Mouse (Mus musculus): Measurements from ENCODE around the gene Gm20708.
A peak's percentile ranks its signal among the peaks of the same experiment; 100 is the strongest.
"Not testable (repeated sequence)": the region's sequence is repeated elsewhere in the genome, so short reads cannot be mapped to it uniquely, and the experiment has no call there.

Gm20708 gene

GRCm38 (mm10) chr11:117810401-117811046 lies 1.1 kb downstream of the Gm20708 start:
- DNase-seq (ENCODE audit: extremely low spot score, low spot score), result peak; percentile 74

DNA sequence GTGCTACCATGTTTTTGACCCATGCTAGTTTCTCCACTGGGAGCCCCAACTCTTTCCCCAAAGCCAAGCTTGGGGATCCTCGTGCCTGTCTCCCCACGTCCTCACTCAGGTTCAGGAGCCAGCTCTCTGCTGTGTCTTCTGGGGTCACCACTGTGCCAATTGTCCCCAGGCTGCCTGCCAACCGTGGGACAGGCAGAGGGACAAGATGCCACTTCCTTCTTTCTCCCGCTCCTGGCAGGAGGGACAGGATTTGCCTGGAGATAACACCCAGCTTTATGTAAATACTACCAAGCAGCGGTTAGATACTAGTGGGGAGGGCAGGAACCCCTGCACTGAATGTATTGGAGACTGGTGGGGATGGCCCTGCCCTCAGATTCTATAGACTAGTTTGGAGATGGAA lies 4.4 kb downstream of the Gm20708 start:
- no peak for DNase-seq (ENCODE audit: extremely low spot score, low spot score)

DNA sequence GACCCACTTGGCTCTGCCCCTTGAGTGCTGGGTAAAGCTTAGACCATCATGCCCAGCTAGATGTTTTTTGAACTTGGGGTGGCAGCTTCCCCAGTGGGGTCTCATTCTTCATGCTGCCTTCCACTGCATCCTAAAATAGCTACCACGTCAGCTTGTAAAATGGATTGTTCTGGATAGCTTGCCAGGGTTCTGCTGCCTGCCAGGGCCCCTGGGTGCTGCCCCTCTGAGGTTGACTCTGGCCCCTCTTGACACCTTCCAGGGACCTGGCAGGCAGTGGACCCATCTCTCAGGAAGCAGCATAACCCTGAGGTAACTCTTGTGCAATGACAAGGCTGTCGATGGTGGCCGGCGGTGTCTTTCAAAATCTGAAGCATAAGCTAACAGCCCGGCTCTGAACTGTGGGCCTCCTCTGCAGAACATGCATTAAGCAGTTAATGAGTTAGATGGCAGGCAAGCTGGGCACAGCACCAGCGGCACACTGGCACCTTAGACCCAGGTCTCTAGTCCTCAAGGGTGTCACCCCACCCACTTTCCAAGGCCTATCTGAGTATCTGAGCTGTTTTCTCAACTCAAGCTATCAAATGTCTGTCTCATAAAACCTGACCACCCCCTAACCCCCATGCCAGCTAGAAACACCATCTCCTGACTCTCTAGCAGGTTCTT lies 5.4 kb downstream of the Gm20708 start:
- no peak for DNase-seq (ENCODE audit: extremely low spot score, low spot score)

- not testable (repeated sequence) for DNase-seq (ENCODE audit: extremely low spot score, low spot score)
Measured at GRCm38 (mm10) chr11:117815850-117816249, 6.4 kb downstream of the Gm20708 start.

GRCm38 (mm10) chr11:117816389-117816996 lies 7.0 kb downstream of the Gm20708 start:
- DNase-seq (ENCODE audit: extremely low spot score, low spot score), result no peak

DNA sequence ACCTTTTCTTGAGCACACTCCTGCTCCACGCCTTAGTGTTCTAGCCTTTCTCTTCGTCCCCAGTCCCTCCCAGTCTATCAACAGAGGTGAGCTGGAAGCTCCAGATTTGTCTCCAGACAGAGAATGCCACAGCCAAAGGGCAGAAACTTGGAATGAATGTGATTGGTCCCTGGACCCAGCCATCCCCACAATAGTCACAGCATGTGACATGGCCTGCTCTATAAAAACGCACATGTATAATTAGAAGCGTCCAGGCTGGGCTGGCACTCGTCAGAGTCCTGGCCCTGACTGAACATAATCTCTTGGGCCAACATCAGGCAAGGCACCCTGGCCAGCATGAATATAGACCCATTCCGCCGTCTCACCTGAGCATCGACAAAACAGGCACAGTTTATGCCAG lies 9.6 kb downstream of the Gm20708 start:
- DNase-seq (ENCODE audit: extremely low spot score, low spot score), result no peak

GRCm38 (mm10) chr11:117820173-117820572 lies 10.7 kb downstream of the Gm20708 start:
- no peak for DNase-seq (ENCODE audit: extremely low spot score, low spot score)

DNA sequence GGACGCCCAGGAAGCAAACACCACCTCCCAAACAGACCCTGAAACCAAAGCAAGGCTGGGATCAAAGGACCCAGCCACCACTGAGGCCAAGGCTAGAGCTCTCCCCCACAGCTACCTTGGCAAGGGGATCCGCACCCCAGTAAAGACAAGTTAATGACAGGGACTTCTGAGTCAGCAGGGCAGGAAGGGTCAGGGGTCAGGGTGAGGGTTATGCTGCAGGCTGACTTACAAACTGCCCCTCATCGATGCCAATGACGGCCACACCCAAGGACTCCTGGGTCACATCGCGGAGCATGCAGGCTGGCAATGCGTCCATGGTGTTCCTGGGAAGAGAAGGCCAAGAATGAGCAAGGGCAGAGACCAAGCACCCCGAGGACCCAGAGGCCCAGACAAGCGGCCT lies 12.4 kb downstream of the Gm20708 start:
- no peak for DNase-seq (ENCODE audit: extremely low spot score, low spot score)

DNA sequence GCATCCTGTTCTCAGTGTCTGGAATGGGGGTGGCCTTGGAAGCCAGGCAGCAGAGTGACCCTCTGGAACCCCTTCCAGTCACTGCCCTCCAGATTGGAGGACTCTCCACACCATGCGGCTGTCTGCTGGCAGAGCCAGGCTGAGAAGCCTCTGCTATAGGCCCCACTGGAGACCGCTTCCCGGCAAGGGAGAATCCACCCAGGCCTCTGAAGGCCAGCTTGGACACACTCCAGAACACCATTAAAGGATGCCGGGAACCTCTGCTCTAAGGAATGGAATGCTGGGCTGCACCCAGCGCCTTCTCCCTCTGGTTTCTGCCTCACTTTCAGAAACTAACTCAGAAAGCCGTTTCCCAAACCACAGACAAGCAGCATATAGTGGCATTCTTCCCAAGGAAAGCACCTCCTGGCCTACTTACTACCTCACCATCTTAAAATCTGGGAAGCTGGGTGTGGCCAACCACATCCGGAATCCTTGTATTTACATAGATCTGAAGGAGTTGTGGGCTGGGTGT lies 13.3 kb downstream of the Gm20708 start:
- DNase-seq (ENCODE audit: extremely low spot score, low spot score), result no peak

GRCm38 (mm10) chr11:117823411-117823810 lies 13.9 kb downstream of the Gm20708 start:
- DNase-seq (ENCODE audit: extremely low spot score, low spot score), result no peak

GRCm38 (mm10) chr11:117824060-117824969 lies 14.8 kb downstream of the Gm20708 start:
- DNase-seq (ENCODE audit: extremely low spot score, low spot score), result peak; percentile 82

- DNase-seq (ENCODE audit: extremely low spot score, low spot score), result peak; percentile 81
Measured at GRCm38 (mm10) chr11:117825333-117826101, 16.0 kb downstream of the Gm20708 start, which contains the start of the genes Afmid and Tk1. Afmid (plus strand) TSS chr11:117825924. Tk1 (minus strand) TSS chr11:117826092.

DNA sequence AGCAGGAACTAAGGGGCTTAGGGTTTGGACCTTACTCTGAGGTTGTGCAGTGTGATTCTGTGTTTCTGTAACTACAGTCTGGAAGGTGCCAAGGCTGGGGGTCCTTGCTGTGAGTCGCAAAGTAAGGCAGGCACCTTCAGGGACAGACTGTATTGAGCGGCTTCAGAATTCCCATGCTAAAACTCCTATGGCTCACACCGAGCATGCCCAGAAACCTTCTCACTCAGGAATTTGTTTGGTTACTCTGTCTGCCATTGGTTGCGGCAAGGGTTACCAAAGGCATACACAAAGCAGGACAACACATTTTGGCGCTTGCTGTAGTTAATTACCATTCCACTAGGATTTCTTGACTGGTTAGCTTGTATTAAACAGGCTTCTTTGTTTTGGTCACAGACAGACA lies 16.7 kb downstream of the Gm20708 start:
- no peak for DNase-seq (ENCODE audit: extremely low spot score, low spot score)

- no peak for DNase-seq (ENCODE audit: extremely low spot score, low spot score)
Measured at GRCm38 (mm10) chr11:117826916-117827315, 17.4 kb downstream of the Gm20708 start.

DNA sequence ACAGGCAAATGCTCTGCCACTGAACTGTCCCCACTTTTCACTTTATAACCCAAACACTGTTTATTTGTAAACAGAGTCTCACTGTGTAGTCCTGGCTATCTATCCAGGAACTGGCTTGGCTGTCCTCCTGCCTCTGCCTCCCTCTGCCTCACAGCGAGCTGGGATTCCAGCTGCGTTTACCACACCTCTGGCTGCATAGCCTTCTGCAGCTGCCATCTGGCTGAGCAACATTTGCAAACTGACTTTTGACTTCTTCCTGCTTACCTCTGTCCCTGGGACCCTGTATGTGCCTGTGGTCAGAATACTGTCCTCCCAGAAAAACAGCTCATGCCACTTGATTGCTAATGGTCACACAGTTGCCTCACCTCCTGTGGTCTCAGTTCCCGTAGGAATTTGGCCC lies 17.9 kb downstream of the Gm20708 start:
- no peak for DNase-seq (ENCODE audit: extremely low spot score, low spot score)

DNA sequence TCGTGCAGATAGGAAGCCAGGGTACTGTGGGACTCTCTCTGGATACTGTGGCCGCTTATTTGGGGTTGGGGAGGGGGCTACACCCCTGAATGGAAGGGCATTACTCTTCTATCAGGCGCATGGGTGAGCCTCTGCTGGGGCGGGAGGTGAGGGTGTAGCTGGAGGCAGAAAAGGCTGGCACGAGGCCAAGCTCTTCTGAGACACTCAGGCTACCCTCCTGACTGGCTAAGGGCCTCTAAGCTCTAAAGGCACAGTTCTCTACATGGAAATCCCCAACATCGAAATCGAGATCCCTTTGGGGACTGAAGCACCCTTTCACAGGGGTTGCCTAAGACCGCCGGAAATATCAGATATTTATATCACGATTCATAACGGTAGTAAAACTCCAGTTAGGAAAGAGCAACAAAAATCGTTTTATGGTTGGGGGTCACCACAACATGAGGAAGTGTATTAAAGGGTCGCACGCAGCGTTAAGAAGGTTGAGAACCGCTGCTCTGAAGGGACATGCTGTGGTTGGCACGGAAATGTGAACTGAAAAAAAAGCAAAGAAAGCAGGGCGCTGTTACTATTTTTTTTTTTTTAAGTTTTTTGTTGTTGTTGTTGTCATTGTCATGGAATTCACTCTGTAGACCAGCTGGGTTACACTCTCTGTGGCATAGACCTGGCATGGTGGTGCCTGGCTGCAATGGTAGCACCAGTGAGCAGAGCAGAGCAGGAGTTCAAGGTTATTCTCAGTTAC lies 18.9 kb downstream of the Gm20708 start:
- DNase-seq (ENCODE audit: extremely low spot score, low spot score), result no peak

DNA sequence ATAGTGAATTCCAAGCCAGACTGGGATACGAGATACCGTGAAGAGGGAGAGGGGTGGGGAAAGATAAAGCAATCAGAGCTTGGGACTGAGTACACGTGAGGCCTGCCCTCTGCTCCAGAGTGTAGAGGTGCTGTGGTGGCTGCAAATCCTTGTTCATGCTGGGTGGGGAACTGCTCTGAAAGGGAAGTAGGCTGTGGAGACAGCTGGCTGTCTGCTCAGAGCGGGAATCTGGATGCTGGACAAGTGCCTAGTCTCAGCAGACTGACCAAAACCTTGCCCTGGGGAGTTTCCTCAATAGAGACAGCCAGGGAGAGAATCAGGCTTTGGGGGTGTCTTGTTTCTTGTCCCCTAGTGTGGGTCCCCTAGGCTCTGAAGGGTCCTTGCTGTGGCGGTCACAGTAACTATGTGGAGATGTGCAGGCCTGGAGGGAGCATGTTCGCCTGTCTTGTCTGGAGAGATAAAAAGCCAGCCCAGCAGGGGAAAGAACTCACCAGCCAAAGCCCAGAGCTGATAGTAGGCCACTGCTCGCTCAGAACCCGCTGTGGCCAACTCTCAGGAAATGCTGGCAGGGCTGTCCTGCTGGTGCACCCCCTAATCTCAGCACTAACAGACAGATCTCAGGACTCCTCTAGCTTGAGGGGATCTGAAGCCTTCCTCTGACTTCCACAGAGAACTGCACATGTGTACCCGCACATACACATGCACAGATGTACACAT lies 19.6 kb downstream of the Gm20708 start:
- no peak for DNase-seq (ENCODE audit: extremely low spot score, low spot score)

DNA sequence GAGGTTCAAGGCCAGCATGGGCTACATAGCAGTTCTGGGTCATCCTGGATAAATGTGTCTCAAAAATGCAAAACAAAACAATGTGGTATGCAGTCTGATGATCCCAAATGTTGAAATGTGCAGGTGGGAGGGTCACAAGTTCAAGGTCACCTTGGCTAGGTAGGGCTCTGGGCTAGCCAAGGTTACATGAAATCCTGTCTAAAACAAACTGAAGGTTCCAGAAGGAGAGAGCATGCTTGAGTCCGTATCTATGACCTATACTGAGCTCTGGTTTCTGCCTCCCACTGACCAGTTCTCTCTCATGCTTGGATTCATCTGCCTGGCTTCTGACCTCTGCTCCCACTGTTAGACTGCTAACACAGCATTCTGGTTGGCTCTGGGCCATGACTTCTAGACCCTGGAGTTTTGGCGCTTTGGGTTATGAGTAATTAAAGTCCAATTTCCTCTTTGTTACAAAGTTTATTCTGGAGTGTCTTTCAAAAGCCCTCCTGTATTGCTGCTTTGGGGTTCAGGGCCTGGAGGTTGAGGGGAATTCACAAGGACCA lies 20.3 kb downstream of the Gm20708 start:
- no peak for DNase-seq (ENCODE audit: extremely low spot score, low spot score)

DNA sequence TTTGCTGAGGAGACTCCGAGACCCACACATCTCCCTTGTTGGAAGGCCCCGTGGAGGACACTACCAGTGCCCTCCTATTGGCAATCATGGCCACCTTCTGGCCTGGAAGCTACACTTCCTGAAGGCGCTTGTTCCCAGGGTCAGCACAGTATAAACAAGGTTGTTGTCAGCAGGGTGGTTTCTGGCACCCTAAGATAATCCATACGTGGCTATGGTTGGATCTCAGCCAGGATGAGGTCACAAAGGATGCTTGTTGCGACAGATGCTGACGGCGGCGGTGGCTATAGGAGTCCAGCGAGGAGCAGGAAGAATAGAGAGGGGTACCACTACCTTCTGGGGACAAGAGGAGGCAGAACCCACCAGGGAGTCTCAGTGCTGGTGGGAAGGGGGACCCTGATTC lies 20.9 kb downstream of the Gm20708 start:
- no peak for DNase-seq (ENCODE audit: extremely low spot score, low spot score)

Data from neural tube, embryonic 10.5 days (tissue).